Mouse (Mus musculus): ENCODE measurements around the gene Cplane1.

Gene Cplane1

DNA sequence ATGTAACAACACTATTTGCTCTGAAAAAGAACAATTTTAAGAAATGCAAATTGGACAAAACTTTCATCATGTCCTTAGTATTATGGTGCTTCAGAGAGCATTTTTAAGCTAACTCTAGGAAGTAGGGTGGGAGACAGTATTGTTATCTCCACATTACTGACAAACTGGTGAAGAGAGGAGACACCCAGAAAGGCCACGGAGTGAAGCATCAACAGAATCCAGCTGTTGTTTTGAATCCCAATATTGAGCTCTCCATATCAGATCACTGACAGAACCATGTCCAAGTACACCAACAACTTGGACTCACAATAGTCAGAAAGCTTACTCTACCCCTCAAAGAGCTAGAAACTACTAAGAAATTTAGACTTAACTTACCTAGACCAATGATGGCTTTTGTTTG is 136.6 kb downstream of the Cplane1 start:
- DNase-seq: no peak

DNA sequence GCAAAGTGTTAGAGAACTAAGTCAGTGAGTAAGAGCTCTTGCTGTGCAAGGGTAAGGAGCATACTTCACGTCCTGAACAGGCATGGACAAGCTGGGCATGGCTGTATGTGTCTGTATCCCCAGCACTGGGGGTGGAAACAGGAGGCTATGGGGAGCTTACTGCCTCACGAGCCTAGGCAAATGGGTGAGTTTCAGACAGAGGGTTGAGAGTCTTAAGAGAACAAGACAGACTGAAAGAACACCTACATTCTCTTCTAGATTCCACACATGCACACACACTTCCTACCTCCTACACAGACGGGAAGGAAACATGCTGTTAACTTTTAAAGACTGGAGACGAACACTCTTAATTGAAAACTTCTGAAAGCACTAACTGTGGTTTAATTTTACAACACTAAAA is 148.5 kb downstream of the Cplane1 start:
- no peak for DNase-seq

DNA sequence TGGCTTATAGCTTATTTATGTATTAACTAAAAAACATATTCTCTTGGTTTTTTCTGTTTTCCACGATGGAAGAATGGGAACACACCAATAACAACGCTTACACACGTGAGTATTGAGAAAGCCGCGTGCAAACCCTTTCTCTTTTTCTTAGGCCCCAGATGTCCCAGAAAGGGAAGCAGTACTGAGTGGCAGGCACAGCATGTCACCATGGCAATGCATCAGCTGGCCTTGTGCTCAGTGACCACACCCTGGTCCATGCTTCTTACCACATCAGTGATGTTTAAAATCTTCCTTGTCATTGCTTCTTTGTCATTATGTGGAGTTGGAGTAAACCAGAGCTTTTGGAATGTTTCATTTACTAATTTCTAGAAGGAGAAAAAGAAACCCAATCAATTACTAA is 150.3 kb downstream of the Cplane1 start:
- DNase-seq: no peak
